Mouse (Mus musculus) neural tube, postnatal 0 days (tissue): Measurements from ENCODE around the gene Gngt2. TPM values are rescaled to one million over a fixed set of nuclear protein-coding genes. Genes with fewer than 3 reads are reported as not detected.

ENCODE experiments used
- polyA plus RNA-seq: library from polyadenylated mRNA; unstranded; fragments of >200 nt; fragmentation: Nextera tagmentation; extraction: Ambion mirVana; gene quantifications from 2 replicates; pipeline ENCODE4 v1.2.1, GENCODE M21; 2015

Gngt2 gene
- 3.6 and 4.7 TPM in 2 replicates for polyA plus RNA-seq

GRCm38 (mm10) chr11:95837059-95837458 lies at the start of gene Gngt2:
Gngt2 (plus strand) TSS chr11:95837216.

GRCm38 (mm10) chr11:95824071-95824876 lies 12.7 kb upstream of the Gngt2 start, which contains the start of gene Phospho1:
Phospho1 (plus strand) TSS chr11:95824499.

GRCm38 (mm10) chr11:95842074-95842681 lies 5.2 kb downstream of the Gngt2 start, which contains the start of gene Abi3:
Abi3 (minus strand) TSS chr11:95842476.

Other genes with a start within 250 kb of the Gngt2 start
- 27.2 and 27.5 TPM in 2 replicates for gene Ngfr, start 249.5 kb upstream of the Gngt2 start, polyA plus RNA-seq
- 196 and 199 TPM in 2 replicates for gene Phb, start 170.3 kb upstream of the Gngt2 start, polyA plus RNA-seq
- 14.7 and 15.5 TPM in 2 replicates for gene Zfp652, start 124.5 kb upstream of the Gngt2 start, polyA plus RNA-seq
- gene B130006D01Rik, start 113.6 kb upstream of the Gngt2 start, polyA plus RNA-seq, result 0.49 and 0.82 TPM in 2 replicates
- gene Phospho1, start 12.7 kb upstream of the Gngt2 start, polyA plus RNA-seq, result 1.6 TPM in 1 of 2 replicates, not detected in the other
- 2.3 and 2.6 TPM in 2 replicates for gene Abi3, start 5.3 kb downstream of the Gngt2 start, polyA plus RNA-seq
- not detected in 2 replicates for gene B4galnt2, start 77.7 kb downstream of the Gngt2 start, polyA plus RNA-seq
- gene Igf2bp1, start 168.7 kb downstream of the Gngt2 start, polyA plus RNA-seq, result 0.89 and 1.1 TPM in 2 replicates
- not detected in 2 replicates for gene Gip, start 187.3 kb downstream of the Gngt2 start, polyA plus RNA-seq
- 114 and 116 TPM in 2 replicates for gene Snf8, start 197.7 kb downstream of the Gngt2 start, polyA plus RNA-seq
- gene Ube2z, start 228.2 kb downstream of the Gngt2 start, polyA plus RNA-seq, result 34.6 and 36.4 TPM in 2 replicates
- 1,486 and 1,590 TPM in 2 replicates for gene Atp5g1, start 238.5 kb downstream of the Gngt2 start, polyA plus RNA-seq